Mouse (Mus musculus): Measurements from ENCODE around the gene Ampd1. TPM values are rescaled to one million over a fixed set of nuclear protein-coding genes. Genes with fewer than 3 reads are reported as not detected.

Gene Ampd1
- polyA plus RNA-seq, 1 experiment from 2014 or later, result 0.12 TPM

DNA sequence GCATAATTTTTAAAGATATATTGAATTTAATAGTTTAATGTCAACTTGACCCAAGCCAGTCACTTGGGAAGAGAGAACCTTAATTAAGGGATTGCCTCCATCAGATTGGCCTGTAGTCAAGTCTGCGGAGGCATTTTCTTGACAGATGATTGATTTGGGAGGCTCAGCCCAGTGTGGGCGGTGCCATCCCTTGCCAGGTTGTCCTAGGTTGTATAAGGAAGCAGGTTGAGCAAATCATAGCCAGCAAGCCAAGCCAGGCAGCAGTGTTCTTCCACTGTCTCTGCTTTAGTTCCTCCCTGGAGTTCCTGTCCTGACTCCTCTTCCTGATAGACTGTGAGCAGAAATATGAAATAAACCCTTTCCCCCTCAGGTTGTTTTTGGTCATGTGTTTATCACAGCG lies 49.8 kb downstream of the Ampd1 start:
- 78% methylated on average over 3 of the region's 3 CpGs for WGBS
- Histone ChIP-seq H3K4me1 (replicated peaks; ENCODE audit: control insufficient read depth, insufficient read depth, low read length) (peaks cover 3% of the 10 kb centered on the region; the same call in 1 of the 2 replicates), H3K4me2 (ENCODE audit: low read depth, low read length, severe bottlenecking) (no peak overlapping the region), H3K27ac (ENCODE audit: low read depth, low read length) (no peak overlapping the region), H3K4me3 (ENCODE audit: low read depth, low read length) (no peak overlapping the region), H3K27me3 (ENCODE audit: control insufficient read depth, insufficient read depth, low read length) (no peaks in the 10 kb centered on the region), H3K9me3 (ENCODE audit: control insufficient read depth, low read length) (no peaks in the 10 kb centered on the region), H3K9ac (ENCODE audit: low read length) (no peak overlapping the region), H3K36me3 (ENCODE audit: control insufficient read depth, insufficient read depth, low read length) (no peaks in the 10 kb centered on the region)
- ATAC-seq (replicated peaks; ENCODE audit: low FRiP score) (no peak), DNase-seq (ENCODE audit: low spot score) (no peak)

DNA sequence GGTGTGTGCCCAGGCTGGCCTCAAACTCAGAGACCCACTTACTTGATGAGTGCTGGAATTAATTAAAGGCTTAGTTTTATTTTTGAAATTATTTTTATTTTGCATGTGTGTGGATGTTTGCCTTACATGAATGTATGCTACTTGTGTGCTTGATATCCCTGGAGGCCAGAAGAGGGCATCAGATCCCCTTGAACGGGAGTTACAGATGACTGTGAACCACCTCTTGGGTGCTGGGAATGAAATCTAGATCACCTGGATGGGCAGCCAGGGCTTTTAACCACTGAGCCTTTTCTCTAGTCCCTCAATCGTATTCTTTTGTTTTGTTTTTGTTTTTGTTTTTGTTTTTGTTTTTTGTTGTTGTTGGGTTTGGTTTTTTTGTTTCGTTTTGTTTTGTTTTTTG lies 52.3 kb downstream of the Ampd1 start:
- Histone ChIP-seq H3K9me3 (ENCODE audit: control insufficient read depth, low read length) (no peaks in the 10 kb centered on the region), H3K36me3 (ENCODE audit: control insufficient read depth, insufficient read depth, low read length) (no peaks in the 10 kb centered on the region), H3K4me3 (ENCODE audit: low read depth, low read length) (no peak overlapping the region), H3K27me3 (ENCODE audit: control insufficient read depth, insufficient read depth, low read length) (no peaks in the 10 kb centered on the region), H3K27ac (ENCODE audit: low read depth, low read length) (no peak overlapping the region), H3K4me1 (replicated peaks; ENCODE audit: control insufficient read depth, insufficient read depth, low read length) (peaks cover 3% of the 10 kb centered on the region; the same call in 1 of the 2 replicates), H3K9ac (ENCODE audit: low read length) (no peak overlapping the region), H3K4me2 (ENCODE audit: low read depth, low read length, severe bottlenecking) (no peak overlapping the region)
- 92% methylated on average over 3 of the region's 3 CpGs for WGBS
- ATAC-seq (replicated peaks; ENCODE audit: low FRiP score) (no peak), DNase-seq (ENCODE audit: low spot score) (no peak)

GRCm38 (mm10) chr3:103127177-103127576 lies 53.4 kb downstream of the Ampd1 start:
- WGBS, result 30% methylated on average over 2 of the region's 2 CpGs
- H3K4me1 ChIP-seq (replicated peaks; ENCODE audit: control insufficient read depth, insufficient read depth, low read length), result peaks cover 3% of the 10 kb centered on the region; the same call in 1 of the 2 replicates
- H3K4me2 ChIP-seq (ENCODE audit: low read depth, low read length, severe bottlenecking), result no peak overlapping the region
- no peaks in the 10 kb centered on the region for H3K36me3 ChIP-seq (ENCODE audit: control insufficient read depth, insufficient read depth, low read length)
- no peak overlapping the region for H3K9ac ChIP-seq (ENCODE audit: low read length)
- no peaks in the 10 kb centered on the region for H3K27me3 ChIP-seq (ENCODE audit: control insufficient read depth, insufficient read depth, low read length)
- H3K9me3 ChIP-seq (ENCODE audit: control insufficient read depth, low read length), result no peaks in the 10 kb centered on the region
- H3K27ac ChIP-seq (ENCODE audit: low read depth, low read length), result no peak overlapping the region
- ATAC-seq (replicated peaks; ENCODE audit: low FRiP score), result no peak
- no peak for DNase-seq (ENCODE audit: low spot score)
- no peak overlapping the region for H3K4me3 ChIP-seq (ENCODE audit: low read depth, low read length)

DNA sequence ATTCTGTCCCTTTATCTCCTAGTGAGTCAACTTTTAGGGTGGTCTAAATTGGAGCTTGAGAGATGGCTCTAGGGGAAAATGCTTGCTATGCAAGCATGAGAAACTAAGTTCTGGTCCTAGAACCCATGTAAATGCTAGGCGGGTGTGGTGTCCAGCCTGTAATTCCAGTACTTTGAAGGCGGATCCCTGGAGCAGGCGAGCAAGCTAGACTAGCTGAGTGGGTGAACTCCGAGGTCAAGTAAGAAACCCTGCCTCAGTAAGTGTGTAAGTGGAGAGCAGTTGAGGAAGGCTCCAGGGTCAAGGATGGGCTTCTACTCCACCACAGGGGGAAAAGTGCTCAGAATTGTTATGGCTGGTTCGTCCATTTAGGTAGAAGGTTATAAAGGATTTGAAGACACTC lies 53.9 kb downstream of the Ampd1 start:
- no peak for DNase-seq (ENCODE audit: low spot score)
- ATAC-seq (replicated peaks; ENCODE audit: low FRiP score), result no peak
- H3K9me3 ChIP-seq (ENCODE audit: control insufficient read depth, low read length), result no peaks in the 10 kb centered on the region
- no peak overlapping the region for H3K27ac ChIP-seq (ENCODE audit: low read depth, low read length)
- H3K4me3 ChIP-seq (ENCODE audit: low read depth, low read length), result no peak overlapping the region
- peaks cover 3% of the 10 kb centered on the region; the same call in 1 of the 2 replicates for H3K4me1 ChIP-seq (replicated peaks; ENCODE audit: control insufficient read depth, insufficient read depth, low read length)
- no peak overlapping the region for H3K4me2 ChIP-seq (ENCODE audit: low read depth, low read length, severe bottlenecking)
- H3K27me3 ChIP-seq (ENCODE audit: control insufficient read depth, insufficient read depth, low read length), result no peaks in the 10 kb centered on the region
- H3K9ac ChIP-seq (ENCODE audit: low read length), result no peak overlapping the region
- 77% methylated on average over 5 of the region's 5 CpGs for WGBS
- no peaks in the 10 kb centered on the region for H3K36me3 ChIP-seq (ENCODE audit: control insufficient read depth, insufficient read depth, low read length)

GRCm38 (mm10) chr3:103128251-103128650 lies 54.4 kb downstream of the Ampd1 start:
- Histone ChIP-seq H3K27ac (ENCODE audit: low read depth, low read length) (no peak overlapping the region), H3K9me3 (ENCODE audit: control insufficient read depth, low read length) (no peaks in the 10 kb centered on the region), H3K9ac (ENCODE audit: low read length) (no peak overlapping the region), H3K27me3 (ENCODE audit: control insufficient read depth, insufficient read depth, low read length) (no peaks in the 10 kb centered on the region), H3K4me3 (ENCODE audit: low read depth, low read length) (no peak overlapping the region), H3K4me2 (ENCODE audit: low read depth, low read length, severe bottlenecking) (no peak overlapping the region), H3K4me1 (replicated peaks; ENCODE audit: control insufficient read depth, insufficient read depth, low read length) (peaks cover 3% of the 10 kb centered on the region; the same call in 1 of the 2 replicates), H3K36me3 (ENCODE audit: control insufficient read depth, insufficient read depth, low read length) (no peaks in the 10 kb centered on the region)
- WGBS, result 47% methylated on average over 4 of the region's 4 CpGs
- DNase-seq (ENCODE audit: low spot score) (no peak), ATAC-seq (replicated peaks; ENCODE audit: low FRiP score) (no peak)

DNA sequence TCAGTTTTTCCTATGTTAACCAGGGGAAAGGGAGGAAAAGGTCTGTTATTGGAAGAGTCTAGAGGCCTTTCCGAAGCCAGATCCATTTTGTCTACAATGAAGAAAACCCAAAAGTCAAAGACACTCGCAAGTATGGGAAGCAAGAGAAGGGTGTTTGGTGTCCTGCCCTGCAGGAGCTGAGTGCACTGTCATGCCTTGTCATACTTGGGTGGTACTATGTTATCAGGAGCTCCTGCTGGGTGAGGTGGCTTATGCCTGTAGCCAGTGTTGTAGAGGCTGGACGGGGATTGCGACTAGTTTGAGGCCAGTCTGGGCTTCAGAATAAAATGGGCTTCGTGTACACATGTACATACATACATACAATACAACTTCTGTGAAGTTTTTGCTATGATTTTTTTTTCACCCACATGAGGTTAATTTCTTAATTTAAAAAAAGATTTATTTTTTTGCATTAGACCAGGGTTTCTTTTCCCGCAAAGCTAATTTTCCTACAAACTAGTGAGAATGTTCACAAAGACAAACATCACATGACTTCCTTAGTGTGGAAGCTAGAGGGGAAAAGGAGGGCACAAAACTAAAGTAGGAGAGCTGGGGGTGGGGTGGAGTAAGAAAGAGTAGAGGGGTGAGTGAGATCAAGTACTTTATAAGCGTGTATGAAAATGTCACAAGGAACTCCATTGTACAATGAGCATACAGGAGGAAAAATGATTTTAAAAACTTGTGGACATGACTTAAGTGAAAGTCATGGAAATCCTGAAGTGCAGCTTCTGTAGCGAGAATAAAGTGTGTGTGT lies 55.7 kb downstream of the Ampd1 start:
- DNase-seq (ENCODE audit: low spot score), result no peak
- Histone ChIP-seq H3K36me3 (ENCODE audit: control insufficient read depth, insufficient read depth, low read length) (no peaks in the 10 kb centered on the region), H3K9ac (ENCODE audit: low read length) (no peak overlapping the region), H3K27ac (ENCODE audit: low read depth, low read length) (no peak overlapping the region), H3K4me2 (ENCODE audit: low read depth, low read length, severe bottlenecking) (no peak overlapping the region), H3K4me1 (replicated peaks; ENCODE audit: control insufficient read depth, insufficient read depth, low read length) (peaks cover 3% of the 10 kb centered on the region; the same call in 1 of the 2 replicates), H3K9me3 (ENCODE audit: control insufficient read depth, low read length) (no peaks in the 10 kb centered on the region), H3K27me3 (ENCODE audit: control insufficient read depth, insufficient read depth, low read length) (no peaks in the 10 kb centered on the region), H3K4me3 (ENCODE audit: low read depth, low read length) (no peak overlapping the region)
- no peak for ATAC-seq (replicated peaks; ENCODE audit: low FRiP score)
- 89% methylated on average over 8 of the region's 8 CpGs for WGBS

DNA sequence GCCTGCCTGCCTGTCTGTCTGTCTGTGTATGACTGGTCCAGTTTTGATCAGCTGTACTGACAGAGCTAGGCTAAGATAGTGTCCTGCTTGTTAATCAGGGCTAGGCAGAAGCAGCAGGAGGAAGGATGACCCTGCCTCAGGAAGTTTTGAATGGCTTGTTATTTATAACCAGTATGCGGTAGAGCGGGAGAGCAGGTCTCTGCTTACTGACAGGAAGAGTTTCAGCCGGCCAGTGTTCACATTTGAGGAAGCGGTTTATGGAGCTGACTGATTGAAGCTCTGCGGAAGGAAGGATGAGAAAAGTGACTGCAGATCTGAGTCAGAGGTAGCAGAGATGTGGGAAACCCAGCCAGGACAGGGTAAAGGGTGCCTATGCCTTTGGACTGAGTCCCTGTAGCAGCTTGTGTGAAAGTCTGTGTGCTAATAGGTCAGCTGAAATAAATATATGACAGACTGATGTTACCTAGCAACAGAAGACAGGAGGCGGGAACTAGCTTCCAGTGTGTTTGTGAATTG lies 56.5 kb downstream of the Ampd1 start:
- 72% methylated on average over 6 of the region's 6 CpGs for WGBS
- no peak overlapping the region for H3K4me2 ChIP-seq (ENCODE audit: low read depth, low read length, severe bottlenecking)
- no peak for DNase-seq (ENCODE audit: low spot score)
- H3K4me3 ChIP-seq (ENCODE audit: low read depth, low read length), result no peak overlapping the region
- peaks cover 3% of the 10 kb centered on the region; the same call in 1 of the 2 replicates for H3K4me1 ChIP-seq (replicated peaks; ENCODE audit: control insufficient read depth, insufficient read depth, low read length)
- H3K27me3 ChIP-seq (ENCODE audit: control insufficient read depth, insufficient read depth, low read length), result no peaks in the 10 kb centered on the region
- no peak for ATAC-seq (replicated peaks; ENCODE audit: low FRiP score)
- H3K9ac ChIP-seq (ENCODE audit: low read length), result no peak overlapping the region; the same call in 1 of the 2 replicates
- no peaks in the 10 kb centered on the region for H3K36me3 ChIP-seq (ENCODE audit: control insufficient read depth, insufficient read depth, low read length)
- H3K9me3 ChIP-seq (ENCODE audit: control insufficient read depth, low read length), result no peaks in the 10 kb centered on the region
- no peak overlapping the region for H3K27ac ChIP-seq (ENCODE audit: low read depth, low read length)

DNA sequence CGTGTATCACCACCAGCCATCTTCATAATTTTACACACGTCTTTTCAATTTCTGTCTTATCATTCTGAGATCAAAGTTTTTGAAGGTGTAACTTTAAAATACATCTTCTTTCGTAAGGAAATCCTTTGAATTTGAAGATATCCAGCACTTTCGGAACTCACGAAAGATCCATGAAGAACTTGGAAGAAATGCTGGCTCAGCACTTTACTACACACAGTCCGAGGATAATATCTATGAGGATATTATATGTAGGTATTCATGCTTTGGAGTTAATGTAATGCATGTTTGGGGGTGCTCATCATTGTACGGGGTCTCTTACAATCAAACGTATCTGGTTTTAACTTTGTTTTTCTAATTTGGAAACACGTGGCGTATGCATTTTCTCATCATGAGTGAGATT lies 59.3 kb downstream of the Ampd1 start:
- H3K9ac ChIP-seq (ENCODE audit: low read length), result no peak overlapping the region
- no peak for ATAC-seq (replicated peaks; ENCODE audit: low FRiP score)

More for the DNA sequence above, 59.3 kb downstream of the Ampd1 start:
- Histone ChIP-seq H3K4me2 (ENCODE audit: low read depth, low read length, severe bottlenecking) (no peak overlapping the region), H3K27ac (ENCODE audit: low read depth, low read length) (no peak overlapping the region), H3K4me1 (replicated peaks; ENCODE audit: control insufficient read depth, insufficient read depth, low read length) (no peaks in the 10 kb centered on the region), H3K9me3 (ENCODE audit: control insufficient read depth, low read length) (no peaks in the 10 kb centered on the region), H3K36me3 (ENCODE audit: control insufficient read depth, insufficient read depth, low read length) (no peaks in the 10 kb centered on the region), H3K4me3 (ENCODE audit: low read depth, low read length) (no peak overlapping the region), H3K27me3 (ENCODE audit: control insufficient read depth, insufficient read depth, low read length) (no peaks in the 10 kb centered on the region)
- WGBS, result 92% methylated on average over 10 of the region's 10 CpGs
- DNase-seq (ENCODE audit: low spot score), result no peak
